Mouse (Mus musculus) thymus, postnatal 4 days (tissue): Measurements from ENCODE around the gene Mcoln2.
"Not testable (repeated sequence)": the region's sequence is repeated elsewhere in the genome, so short reads cannot be mapped to it uniquely, and the experiment has no call there.

Experiments used
- DNase-seq: peaks from one replicate; pipeline ENCODE4 v3.0.0; 2021

Gene Mcoln2

DNA sequence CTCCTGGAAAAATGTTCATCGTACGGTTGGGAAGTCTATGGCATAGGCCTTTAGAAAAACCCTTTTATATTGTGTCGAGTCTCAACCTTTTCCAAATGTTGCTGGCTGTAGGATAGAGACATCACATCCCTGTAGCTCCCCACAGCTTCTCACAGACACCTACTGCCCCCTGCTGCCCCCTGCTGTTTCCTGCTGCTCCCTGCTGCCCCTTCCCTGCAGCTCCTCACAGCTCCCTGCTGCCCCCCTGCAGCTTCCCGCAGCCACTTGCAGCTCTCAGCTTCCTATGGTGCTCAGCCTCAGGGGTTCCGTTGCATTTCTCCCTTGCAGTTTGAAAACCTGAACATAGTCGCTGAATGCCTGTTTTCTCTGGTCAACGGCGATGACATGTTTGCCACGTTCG is 40.3 kb downstream of the Mcoln2 start:
- DNase-seq: peak; percentile 60

GRCm38 (mm10) chr3:146192507-146192906 is 42.9 kb downstream of the Mcoln2 start:
- no peak for DNase-seq

DNA sequence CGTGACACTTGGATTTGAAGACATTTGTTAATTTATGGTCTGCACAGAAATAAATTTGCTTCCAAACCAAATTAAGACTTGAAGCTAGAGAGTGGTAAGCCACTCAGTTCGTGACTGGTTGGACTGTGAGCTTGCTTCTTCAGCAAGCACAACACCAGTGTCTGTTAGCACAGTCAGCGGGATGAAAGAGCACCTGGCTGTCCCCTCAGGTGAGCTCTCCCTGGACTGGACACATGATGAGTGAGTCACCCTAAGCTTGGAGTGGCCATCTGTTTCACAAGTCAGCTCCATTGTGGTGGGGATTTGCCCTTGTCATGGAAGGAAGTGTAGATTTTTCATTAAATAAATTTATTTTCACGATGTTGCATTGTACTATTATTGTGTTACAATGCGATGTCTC is 45.5 kb downstream of the Mcoln2 start:
- no peak for DNase-seq

DNA sequence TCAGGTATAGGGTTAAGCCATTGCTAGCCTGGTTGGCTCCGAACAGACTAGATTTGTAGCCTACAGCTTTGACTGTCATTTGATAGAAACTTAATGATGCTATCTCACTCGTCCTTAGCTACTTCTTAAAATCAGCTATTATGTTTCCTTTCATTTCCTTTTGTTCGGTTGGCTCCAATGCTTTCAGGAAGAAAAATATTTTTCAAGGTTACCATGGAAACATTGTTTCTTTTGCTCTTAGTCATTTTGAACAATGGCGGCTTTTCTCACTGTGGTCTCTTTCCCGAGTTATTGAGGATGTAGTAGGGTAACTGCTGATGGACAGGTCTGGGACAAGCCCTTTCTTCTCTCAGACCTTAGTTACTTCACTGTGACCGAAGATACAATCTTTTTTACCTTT is 46.7 kb downstream of the Mcoln2 start:
- DNase-seq: no peak

- DNase-seq: no peak
Observed at GRCm38 (mm10) chr3:146196780-146197743, 47.4 kb downstream of the Mcoln2 start.

- no peak for DNase-seq
Observed at GRCm38 (mm10) chr3:146197785-146198184, 48.2 kb downstream of the Mcoln2 start.

DNA sequence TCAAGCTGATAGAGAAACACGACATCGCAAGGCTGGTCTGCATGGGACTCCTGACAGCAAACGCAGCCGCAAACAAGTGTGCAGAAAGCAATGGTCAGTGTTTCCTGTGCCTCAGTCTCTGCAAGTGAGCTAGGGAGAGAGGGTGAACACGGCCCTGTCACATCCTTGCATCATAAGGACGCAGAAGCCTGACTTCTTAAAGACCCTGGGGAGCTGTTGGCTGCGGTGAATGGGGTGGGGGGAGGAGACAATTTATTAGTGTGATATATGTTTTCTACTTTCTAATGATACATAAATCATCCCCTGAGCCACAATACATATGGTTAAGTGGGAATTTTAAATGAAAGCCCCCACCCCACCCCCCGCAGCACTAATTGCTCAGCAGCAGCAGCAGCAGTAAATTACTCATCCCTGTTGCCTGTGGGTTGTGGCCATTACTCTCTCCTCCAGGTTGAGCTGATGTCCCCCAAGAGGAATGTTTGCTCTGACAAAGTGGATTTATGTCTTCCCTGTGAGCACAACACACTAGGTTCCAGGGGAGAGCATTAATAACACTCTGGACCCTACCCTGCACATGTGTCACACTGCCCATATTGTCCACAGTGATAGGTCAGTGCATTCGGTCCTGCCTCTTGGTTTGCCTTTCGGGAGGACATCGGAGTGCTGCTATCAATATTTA is 49.3 kb downstream of the Mcoln2 start:
- no peak for DNase-seq

DNA sequence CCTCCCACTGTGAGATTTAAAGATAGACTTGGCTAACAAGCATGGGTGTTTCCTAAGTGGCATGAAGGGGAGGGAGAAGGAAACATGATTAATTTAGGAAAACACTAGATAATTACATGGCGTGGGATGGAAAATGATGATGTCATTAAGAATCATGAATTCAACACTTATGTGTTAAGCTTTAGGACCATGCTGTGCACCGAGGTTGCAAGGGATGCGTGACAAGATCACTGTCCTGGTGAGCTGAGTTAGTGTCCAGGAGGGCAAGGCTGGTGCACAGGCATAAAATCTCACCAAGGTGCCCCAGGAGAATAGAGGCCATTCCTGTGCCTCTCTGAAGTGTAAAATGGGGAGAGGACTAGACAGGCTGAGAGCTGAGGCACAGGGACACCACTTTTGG is 49.9 kb downstream of the Mcoln2 start:
- no peak for DNase-seq

GRCm38 (mm10) chr3:146204375-146204774 is 54.7 kb downstream of the Mcoln2 start:
- DNase-seq: no peak

DNA sequence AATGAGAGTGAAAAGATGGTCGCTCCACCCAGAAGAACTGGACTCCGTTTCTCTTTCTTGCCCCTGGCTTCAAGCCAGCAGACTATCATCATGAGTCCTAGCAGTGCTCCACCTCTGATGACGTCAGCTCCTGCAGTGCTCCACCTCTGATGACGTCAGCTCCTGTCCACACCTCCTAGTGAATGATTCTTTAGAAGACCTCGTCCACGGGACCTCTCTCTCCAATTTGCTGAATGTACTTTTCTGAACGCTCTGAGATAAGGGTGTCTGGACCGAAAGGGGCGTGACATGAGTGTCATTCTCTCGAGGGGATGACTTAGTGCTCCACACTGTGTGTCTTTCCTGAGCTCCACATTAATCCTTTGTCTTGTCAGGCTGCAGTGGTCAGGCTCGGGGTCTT is 55.7 kb downstream of the Mcoln2 start:
- DNase-seq: no peak

DNA sequence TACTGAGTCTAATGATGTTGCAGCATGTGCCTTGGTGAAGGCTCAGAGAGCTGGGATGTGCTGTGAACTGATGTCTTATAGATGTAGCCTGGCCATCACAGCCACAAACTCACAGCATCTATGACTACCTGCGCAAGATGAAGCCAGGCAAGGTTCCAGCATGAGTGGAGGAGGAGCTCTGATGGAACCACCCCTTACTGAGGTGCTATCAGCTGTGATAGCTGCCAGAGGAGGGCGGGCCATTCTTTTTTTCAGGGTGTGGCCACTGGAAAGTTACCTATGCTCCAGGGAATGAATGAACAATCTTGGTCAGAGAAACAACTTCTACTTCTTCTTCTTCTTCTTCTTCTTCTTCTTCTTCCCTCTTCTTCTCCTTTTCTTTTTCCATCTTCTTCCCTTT is 57.0 kb downstream of the Mcoln2 start:
- no peak for DNase-seq

- no peak for DNase-seq
Observed at GRCm38 (mm10) chr3:146207440-146207839, 57.8 kb downstream of the Mcoln2 start.

GRCm38 (mm10) chr3:146209759-146210158 is 60.1 kb downstream of the Mcoln2 start:
- DNase-seq: not testable (repeated sequence)

GRCm38 (mm10) chr3:146211141-146211747 is 61.6 kb downstream of the Mcoln2 start:
- DNase-seq: no peak

DNA sequence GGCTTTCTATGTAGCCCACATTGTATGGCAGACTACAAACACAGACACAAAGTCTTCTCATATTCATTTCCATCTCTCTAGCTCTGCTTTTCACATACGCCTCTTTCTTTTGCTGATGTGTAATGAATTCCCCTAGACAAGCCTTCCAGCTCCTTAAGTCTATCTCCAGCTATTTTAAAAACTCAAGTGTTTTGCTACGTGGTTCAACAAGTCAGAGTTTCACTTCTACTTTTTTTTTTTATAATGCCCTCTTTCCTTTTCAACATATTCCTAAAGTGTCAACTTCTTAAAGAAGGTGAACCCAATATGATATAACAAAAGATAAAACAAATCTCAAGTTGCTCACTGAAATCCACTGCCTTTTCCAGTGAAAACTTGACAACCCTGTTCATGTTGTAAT is 62.3 kb downstream of the Mcoln2 start:
- no peak for DNase-seq

DNA sequence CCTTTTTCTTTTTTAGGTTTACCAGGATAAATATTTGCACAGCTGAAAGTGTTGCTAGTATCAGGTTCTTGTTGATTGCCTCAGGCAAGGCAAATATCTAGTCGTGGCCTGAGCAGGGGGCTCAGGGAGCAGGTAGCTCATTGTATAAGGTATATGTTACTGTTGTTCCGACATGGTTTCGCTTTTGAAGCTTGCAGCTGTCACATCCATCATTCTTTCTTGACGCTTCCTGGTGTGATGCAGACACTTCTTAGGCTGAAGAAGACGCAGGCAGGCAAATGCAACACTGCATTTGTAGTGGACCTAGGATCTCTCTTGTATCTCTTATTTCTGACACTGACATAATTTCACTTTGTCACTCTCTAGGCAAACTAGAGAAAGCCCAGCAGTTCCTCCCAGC is 63.7 kb downstream of the Mcoln2 start:
- no peak for DNase-seq

DNA sequence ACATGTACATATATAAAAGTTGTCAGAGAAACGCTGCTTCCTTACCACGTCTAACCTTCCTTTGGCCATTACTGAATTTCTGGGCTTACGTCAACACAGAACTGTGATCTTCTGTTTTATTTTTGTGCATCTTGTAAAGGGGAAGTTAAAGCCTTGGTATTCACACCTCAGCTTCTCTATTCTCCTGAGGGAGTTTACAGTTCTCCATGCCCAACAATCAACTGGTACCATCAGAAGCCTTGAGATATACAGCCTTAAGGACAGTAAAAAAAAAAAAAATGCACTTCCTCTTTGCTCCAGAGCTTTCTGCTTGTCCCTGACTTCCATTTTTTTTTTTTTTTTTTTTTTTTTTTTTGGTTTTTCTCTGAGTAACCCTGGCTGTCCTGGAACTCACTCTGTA is 66.9 kb downstream of the Mcoln2 start:
- DNase-seq: no peak

DNA sequence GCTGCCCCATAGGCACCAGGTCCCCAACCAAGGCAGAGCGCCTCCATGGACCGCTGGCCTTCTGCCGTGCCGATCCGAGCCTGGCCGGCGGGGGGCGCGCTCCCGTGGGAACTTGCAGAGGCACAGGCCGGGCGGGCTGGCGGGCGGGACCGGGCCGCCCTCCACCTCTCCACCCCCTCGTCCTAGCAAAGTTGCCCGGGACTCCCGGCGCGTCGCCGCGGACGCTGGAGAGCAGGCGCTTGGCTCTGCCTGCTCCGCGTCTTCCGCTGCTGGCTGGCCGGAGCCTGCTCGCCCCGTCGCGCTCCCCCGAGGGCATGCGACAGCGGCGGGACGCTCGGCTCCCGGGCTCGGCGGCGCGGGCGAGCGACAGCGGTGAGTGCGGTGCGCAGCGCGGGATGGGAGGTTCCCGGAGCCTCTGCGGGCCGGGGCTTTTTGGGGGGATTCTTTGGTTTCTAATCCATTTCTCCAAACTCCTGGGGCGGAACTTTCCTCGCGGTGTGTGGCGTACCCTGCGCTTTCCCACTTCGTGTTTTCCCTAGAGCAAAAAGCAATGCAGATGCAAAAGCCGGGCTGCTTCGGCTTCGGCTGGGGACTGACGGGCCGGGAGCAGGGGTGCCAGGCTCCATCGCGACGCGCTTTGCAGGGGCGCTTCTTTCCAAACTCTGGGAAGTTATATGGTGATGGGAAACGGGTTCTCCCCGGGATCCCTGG is 71.3 kb downstream of the Mcoln2 start, which contains the start of gene Lpar3:
TSS of gene Lpar3 (plus strand) at position 188 of the 711 bp plus-strand sequence.
- peak; percentile 65 for DNase-seq

GRCm38 (mm10) chr3:146224271-146224670 is 74.6 kb downstream of the Mcoln2 start:
- DNase-seq: no peak

- no peak for DNase-seq
Observed at GRCm38 (mm10) chr3:146225061-146225761, 75.6 kb downstream of the Mcoln2 start.

DNA sequence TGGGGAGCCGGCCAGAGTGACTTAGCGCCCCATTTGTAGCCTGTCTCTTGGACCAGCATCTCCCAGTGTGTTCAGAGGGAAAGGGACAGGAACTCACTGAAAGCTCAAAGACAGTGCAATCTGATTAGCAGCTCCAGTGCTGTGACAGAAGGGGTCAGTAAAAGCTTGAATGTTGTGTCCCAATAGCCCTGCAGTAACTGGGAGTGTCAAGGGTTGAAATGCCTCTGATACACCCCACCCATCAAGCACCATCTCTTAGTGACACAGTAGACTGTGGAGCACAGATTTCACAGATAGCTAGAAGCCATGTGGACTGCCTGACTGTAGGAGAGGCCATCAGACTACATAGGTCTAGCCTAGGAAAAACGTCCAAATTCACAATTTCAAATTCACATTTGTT is 77.8 kb downstream of the Mcoln2 start:
- DNase-seq: no peak

GRCm38 (mm10) chr3:146228559-146229310 is 79.1 kb downstream of the Mcoln2 start:
- DNase-seq: no peak
